Mouse (Mus musculus) kidney, adult 2 months (tissue): ENCODE results near the gene Hectd2.

Experiments
- CTCF ChIP-seq: fragments of 200-500 bp; conservative IDR thresholded peaks from 2 replicates; pipeline ENCODE4 v1.5.1; 2011; ENCODE audit warnings: low read depth, mild to moderate bottlenecking, control low read depth, low read length, moderate library complexity, mixed read lengths; ENCODE audit not compliant: insufficient read depth, insufficient read length
- POLR2A ChIP-seq: fragments of 200-500 bp; IDR thresholded peaks from one replicate; pipeline ENCODE4 v1.6.1; 2011; ENCODE audit warnings: low read depth, low read length, control low read depth

DNA sequence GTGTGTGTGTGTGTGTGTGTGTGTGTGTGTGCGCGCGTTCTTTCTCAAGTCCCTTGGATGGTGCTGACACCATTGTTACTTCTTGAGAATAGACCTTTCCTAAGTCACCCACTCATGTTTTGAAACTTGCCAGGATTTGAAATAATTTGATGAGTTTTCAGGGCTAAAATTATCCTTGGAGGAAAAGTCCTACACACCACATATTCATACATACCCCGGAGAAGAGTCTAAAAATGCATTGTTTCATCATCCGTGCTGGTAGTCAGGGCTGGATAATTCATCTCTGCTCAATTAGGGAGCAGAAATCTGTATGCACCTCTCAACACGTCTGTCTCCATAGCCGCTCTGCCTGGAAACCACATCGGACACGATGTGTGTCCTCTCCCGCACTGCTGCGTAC lies 17.5 kb upstream of the Hectd2 start:
- TF ChIP-seq CTCF (no peak), POLR2A (no peak)
